Mouse (Mus musculus) limb, embryonic 14.5 days (tissue): ENCODE results near the gene Ubr3. TPM values are rescaled to one million over a fixed set of nuclear protein-coding genes. Genes with fewer than 3 reads are reported as not detected.

Experiments used
- ATAC-seq: fragments of 200-750 bp; cut with Nextera tagmentation; 2 replicates; pipeline ENCODE4 v1.8.0; 2017; ENCODE audit warnings: low read depth, moderate number of reproducible peaks, moderate TSS enrichment; ENCODE audit not compliant: low FRiP score
- DNase-seq: peaks from one replicate; pipeline ENCODE4 v3.0.0-alpha.2; 2015; ENCODE audit warnings: low spot score
- H3K27ac ChIP-seq: fragments of 300-500 bp; sonication (generic); replicated peaks from 2 replicates; pipeline ENCODE4 v1.5.1; 2014; ENCODE audit warnings: low read depth, mild to moderate bottlenecking, low read length, moderate library complexity, mixed read lengths
- H3K27me3 ChIP-seq: fragments of 300-500 bp; sonication (generic); 2 replicates; pipeline ENCODE4 v1.6.1; 2014; ENCODE audit warnings: low read length, mixed read lengths; ENCODE audit not compliant: control insufficient read depth, insufficient read depth
- H3K36me3 ChIP-seq: fragments of 300-500 bp; sonication (generic); 2 replicates; pipeline ENCODE4 v1.6.1; 2014; ENCODE audit warnings: mild to moderate bottlenecking, low read length, moderate library complexity, mixed read lengths; ENCODE audit not compliant: control insufficient read depth, insufficient read depth
- H3K4me1 ChIP-seq: fragments of 300-500 bp; sonication (generic); 2 replicates; pipeline ENCODE4 v1.6.1; 2014; ENCODE audit warnings: antibody characterized with exemption, low read length, mixed read lengths; ENCODE audit not compliant: control insufficient read depth, insufficient read depth
- H3K4me2 ChIP-seq: fragments of 300-500 bp; sonication (generic); replicated peaks from 2 replicates; pipeline ENCODE4 v1.6.1; 2014; ENCODE audit warnings: low read depth, mild to moderate bottlenecking, low read length, moderate library complexity; ENCODE audit not compliant: severe bottlenecking
- H3K4me3 ChIP-seq: fragments of 300-500 bp; sonication (generic); replicated peaks from 2 replicates; pipeline ENCODE4 v1.5.1; 2014; ENCODE audit warnings: low read length
- H3K9ac ChIP-seq: fragments of 300-500 bp; sonication (generic); 2 replicates; pipeline ENCODE4 v1.6.1; 2014; ENCODE audit warnings: mild to moderate bottlenecking, low read depth, low read length, moderate library complexity; ENCODE audit not compliant: severe bottlenecking
- H3K9me3 ChIP-seq: fragments of 300-500 bp; sonication (generic); 2 replicates; pipeline ENCODE4 v1.6.1; 2016; ENCODE audit warnings: low read length; ENCODE audit not compliant: control insufficient read depth
- POLR2A ChIP-seq: fragments of 200-500 bp; IDR thresholded peaks from 2 replicates; pipeline ENCODE4 v1.8.0; 2012; ENCODE audit warnings: inconsistent platforms, mild to moderate bottlenecking, moderate library complexity, borderline replicate concordance; ENCODE audit not compliant: insufficient read depth, insufficient read length; ENCODE audit errors: extremely low read depth
- whole genome bisulfite sequencing: fragments of 180-500 bp; shearing (Covaris S2); extraction: QIAGEN DNeasy Blood & Tissue Kit; methylation state at CpG from one replicate; pipeline ENCODE4 v1.1.7; 2014; 5-methylcytosine and 5-hydroxymethylcytosine counted together
- polyA plus RNA-seq, 2 experiments: library from polyadenylated mRNA; depleted of rRNA in 1 of 2; stranded (reverse) in 1 of 2; unstranded in 1 of 2; fragments of >200 nt; fragmentation: Nextera tagmentation in 1 of 2; extraction: Ambion mirVana in 1 of 2; gene quantifications; 2 replicates each; pipeline versions ENCODE4 v1.2.1 to v1.2.3; 2012 to 2014

The Ubr3 gene
- polyA plus RNA-seq, 2 experiments = 21.3 to 35.0 TPM

DNA sequence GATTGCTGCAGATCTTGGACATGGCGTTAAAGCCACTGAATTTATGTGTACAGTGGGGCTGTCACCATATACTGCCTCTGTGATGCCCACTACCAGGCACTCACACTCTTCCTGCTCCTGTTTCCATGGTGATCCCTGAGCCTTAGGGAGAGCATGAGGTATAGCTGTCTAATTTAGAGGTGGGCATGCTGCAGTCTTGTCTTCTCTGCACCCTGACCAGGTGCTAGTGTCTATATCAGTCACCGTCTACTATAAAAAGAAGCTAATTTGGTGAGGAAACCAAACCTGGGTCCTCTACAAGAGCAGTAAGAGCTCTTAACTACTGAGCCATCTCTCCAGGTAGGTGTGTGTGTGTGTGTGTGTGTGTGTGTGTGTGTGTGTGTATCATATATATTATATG is 109.4 kb downstream of the Ubr3 start:
- no peak for ATAC-seq
- Histone ChIP-seq H3K9me3 (no peaks in the 10 kb centered on the region), H3K4me3 (no peak overlapping the region), H3K27ac (no peak overlapping the region), H3K9ac (no peak overlapping the region), H3K4me2 (no peak overlapping the region), H3K36me3 (peaks cover 55% of the 10 kb centered on the region), H3K4me1 (no peaks in the 10 kb centered on the region), H3K27me3 (no peaks in the 10 kb centered on the region)
- DNase-seq = no peak
- 94% methylated on average over 2 of the region's 2 CpGs for WGBS
- TF ChIP-seq POLR2A = no peak

DNA sequence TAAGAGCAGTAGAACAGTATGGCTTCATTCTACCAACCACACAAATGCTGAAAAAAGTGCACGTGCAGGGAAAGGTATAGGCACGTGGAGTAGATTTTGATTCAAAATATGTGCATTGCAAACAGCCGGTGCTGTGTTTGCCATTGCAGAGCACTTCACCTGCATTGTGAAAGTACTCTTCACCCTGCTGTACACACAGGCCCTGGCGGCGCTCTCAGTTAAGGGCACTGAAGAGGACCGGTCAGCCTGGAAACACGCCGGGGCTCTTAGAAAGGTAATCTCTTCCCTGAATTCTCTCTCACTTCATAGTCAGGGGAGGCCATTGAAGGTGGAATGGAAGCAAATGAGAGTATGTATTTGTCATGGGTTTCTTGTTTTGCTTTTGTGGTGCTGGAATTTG is 115.9 kb downstream of the Ubr3 start:
- Histone ChIP-seq H3K36me3 (peaks cover 62% of the 10 kb centered on the region), H3K4me3 (no peak overlapping the region), H3K4me1 (no peaks in the 10 kb centered on the region), H3K9ac (no peak overlapping the region), H3K27ac (no peak overlapping the region), H3K9me3 (no peaks in the 10 kb centered on the region), H3K4me2 (no peak overlapping the region), H3K27me3 (no peaks in the 10 kb centered on the region)
- ATAC-seq = no peak
- 98% methylated on average over 8 of the region's 8 CpGs for WGBS
- DNase-seq = no peak
- TF ChIP-seq POLR2A = no peak

DNA sequence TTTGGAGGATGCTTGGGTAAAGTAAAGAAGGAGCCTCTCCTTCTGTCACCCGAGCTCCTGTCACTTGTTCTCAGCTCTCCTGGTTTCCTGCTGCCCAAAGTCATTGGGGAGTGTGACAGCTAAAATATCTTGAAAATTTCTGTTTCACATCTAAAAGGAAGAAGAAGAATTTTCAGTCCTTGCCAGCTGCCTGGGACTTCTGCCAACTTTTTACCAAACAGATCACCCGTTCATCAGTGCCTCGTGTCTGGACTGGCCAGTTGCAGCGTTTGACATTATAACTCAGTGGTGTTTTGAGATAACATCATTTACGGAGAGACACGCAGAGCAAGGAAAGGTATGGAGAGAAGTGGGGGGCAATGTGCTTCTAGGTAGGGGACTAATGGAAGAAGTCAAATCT is 121.2 kb downstream of the Ubr3 start:
- no peaks in the 10 kb centered on the region for H3K9me3 ChIP-seq
- no peak overlapping the region for H3K27ac ChIP-seq
- WGBS = 69% methylated on average over 6 of the region's 6 CpGs
- no peaks in the 10 kb centered on the region for H3K27me3 ChIP-seq
- ATAC-seq (no peak), DNase-seq (no peak)
- H3K36me3 ChIP-seq = peaks cover 74% of the 10 kb centered on the region
- TF ChIP-seq POLR2A = no peak
- H3K4me3 ChIP-seq = no peak overlapping the region
- H3K4me1 ChIP-seq = no peaks in the 10 kb centered on the region
- no peak overlapping the region for H3K4me2 ChIP-seq
- no peak overlapping the region for H3K9ac ChIP-seq

DNA sequence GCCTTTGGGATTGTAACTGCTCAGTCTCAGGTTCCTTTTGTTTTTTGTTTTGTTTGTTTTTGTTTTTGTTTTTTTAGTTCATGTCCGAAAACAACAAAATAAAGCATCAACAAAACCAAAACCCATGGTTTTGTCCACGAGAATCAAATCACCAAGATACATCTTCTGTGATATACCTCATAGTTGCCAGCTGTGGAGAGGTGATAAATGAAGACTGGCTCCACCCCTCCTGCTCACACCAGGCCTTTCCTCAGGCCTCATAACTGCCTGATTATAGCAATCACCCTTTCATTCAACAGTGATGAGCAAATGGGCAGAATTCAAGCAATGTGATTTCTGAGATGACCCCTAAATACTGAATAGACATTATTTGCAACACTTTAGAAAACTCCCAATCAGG is 127.4 kb downstream of the Ubr3 start:
- no peak overlapping the region for H3K4me3 ChIP-seq
- 85% methylated on average over 2 of the region's 2 CpGs for WGBS
- no peak overlapping the region for H3K9ac ChIP-seq
- TF ChIP-seq POLR2A = no peak
- peaks cover 35% of the 10 kb centered on the region for H3K36me3 ChIP-seq
- no peak overlapping the region for H3K4me2 ChIP-seq
- ATAC-seq = no peak
- H3K27me3 ChIP-seq = no peaks in the 10 kb centered on the region
- H3K4me1 ChIP-seq = no peaks in the 10 kb centered on the region
- no peak for DNase-seq
- H3K27ac ChIP-seq = no peak overlapping the region
- no peaks in the 10 kb centered on the region for H3K9me3 ChIP-seq

DNA sequence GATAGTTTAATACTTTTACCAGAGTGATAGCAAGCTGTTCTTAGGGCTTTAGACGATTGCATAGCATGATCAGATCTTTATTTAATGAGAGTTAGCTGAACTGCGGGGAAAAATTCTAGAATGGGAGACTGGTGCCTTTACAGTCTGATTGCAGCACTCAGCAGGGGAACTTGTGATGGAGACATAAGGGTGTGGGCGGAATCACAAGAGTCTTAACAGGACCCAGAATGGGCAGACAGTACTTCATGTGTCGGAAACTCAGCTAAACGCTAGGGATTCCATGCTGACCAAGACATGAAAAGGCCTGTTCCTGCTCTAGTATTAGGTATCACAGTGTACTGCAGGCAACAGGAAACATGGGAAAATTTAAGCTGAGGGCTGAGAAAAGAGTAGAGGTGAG is 128.7 kb downstream of the Ubr3 start:
- no peak overlapping the region for H3K9ac ChIP-seq
- H3K27ac ChIP-seq = no peak overlapping the region
- no peak for TF ChIP-seq POLR2A
- no peaks in the 10 kb centered on the region for H3K27me3 ChIP-seq
- H3K4me2 ChIP-seq = no peak overlapping the region
- H3K36me3 ChIP-seq = peaks cover 26% of the 10 kb centered on the region
- H3K4me3 ChIP-seq = no peak overlapping the region
- H3K4me1 ChIP-seq = no peaks in the 10 kb centered on the region
- WGBS = 90% methylated on average over 5 of the region's 5 CpGs
- DNase-seq (no peak), ATAC-seq (no peak)
- H3K9me3 ChIP-seq = no peaks in the 10 kb centered on the region

DNA sequence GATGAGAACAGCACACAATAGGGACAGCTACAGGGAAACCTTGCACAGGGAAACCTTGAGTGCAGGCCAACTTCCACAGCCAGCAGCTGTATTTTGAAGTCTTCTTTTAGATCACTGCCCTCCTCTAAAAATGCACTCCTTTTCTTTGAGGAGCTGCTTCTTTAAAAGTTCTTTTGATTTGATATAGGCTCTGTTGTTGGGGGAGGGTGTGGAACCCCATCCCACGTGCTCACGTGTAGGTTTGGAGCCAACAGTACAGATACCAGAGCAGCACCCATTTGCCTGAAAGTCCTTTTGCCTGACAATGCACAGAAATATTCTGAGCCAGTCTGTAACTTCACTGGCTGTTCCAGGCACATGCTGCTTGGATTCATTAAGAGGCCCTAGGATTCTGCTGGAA is 134.4 kb downstream of the Ubr3 start:
- no peak for TF ChIP-seq POLR2A
- H3K4me2 ChIP-seq = no peak overlapping the region
- H3K9me3 ChIP-seq = no peaks in the 10 kb centered on the region
- no peak overlapping the region for H3K9ac ChIP-seq
- no peak overlapping the region for H3K27ac ChIP-seq
- ATAC-seq (no peak), DNase-seq (no peak)
- no peaks in the 10 kb centered on the region for H3K4me1 ChIP-seq
- no peaks in the 10 kb centered on the region for H3K27me3 ChIP-seq
- 79% methylated on average over 2 of the region's 2 CpGs for WGBS
- no peak overlapping the region for H3K4me3 ChIP-seq
- no peaks in the 10 kb centered on the region for H3K36me3 ChIP-seq
